Mouse (Mus musculus) kidney, embryonic 14.5 days (tissue): ENCODE data around the gene Phc2. TPM values are rescaled to one million over a fixed set of nuclear protein-coding genes. Genes with fewer than 3 reads are reported as not detected.

Source experiments
- ATAC-seq: fragments of 200-750 bp; cut with Nextera tagmentation; 2 replicates; pipeline ENCODE4 v1.8.0; 2017; ENCODE audit warnings: moderate number of reproducible peaks, mild to moderate bottlenecking, moderate TSS enrichment, moderate library complexity; ENCODE audit not compliant: low FRiP score, low TSS enrichment
- H3K27ac ChIP-seq: fragments of 300-500 bp; sonication (generic); 2 replicates; pipeline ENCODE4 v1.5.1; 2014; ENCODE audit warnings: low read depth, mild to moderate bottlenecking, low read length, moderate library complexity, mixed read lengths
- H3K27me3 ChIP-seq: fragments of 300-500 bp; sonication (generic); 2 replicates; pipeline ENCODE4 v1.6.1; 2014; ENCODE audit warnings: mild to moderate bottlenecking, low read length; ENCODE audit not compliant: control insufficient read depth, insufficient read depth
- H3K36me3 ChIP-seq: fragments of 300-500 bp; sonication (generic); 2 replicates; pipeline ENCODE4 v1.6.1; 2014; ENCODE audit warnings: low read length, mixed read lengths; ENCODE audit not compliant: control insufficient read depth, insufficient read depth
- H3K4me1 ChIP-seq: fragments of 300-500 bp; sonication (generic); 2 replicates; pipeline ENCODE4 v1.6.1; 2014; ENCODE audit warnings: low read length, mixed read lengths; ENCODE audit not compliant: control insufficient read depth, insufficient read depth
- H3K4me2 ChIP-seq: fragments of 300-500 bp; sonication (generic); replicated peaks from 2 replicates; pipeline ENCODE4 v1.6.1; 2014; ENCODE audit warnings: low read depth, mild to moderate bottlenecking, low read length
- H3K4me3 ChIP-seq: fragments of 300-500 bp; sonication (generic); 2 replicates; pipeline ENCODE4 v1.5.1; 2014; ENCODE audit warnings: mild to moderate bottlenecking, low read length
- H3K9ac ChIP-seq: fragments of 300-500 bp; sonication (generic); 2 replicates; pipeline ENCODE4 v1.6.1; 2014; ENCODE audit warnings: low read depth, mild to moderate bottlenecking, low read length, moderate library complexity
- H3K9me3 ChIP-seq: fragments of 300-500 bp; sonication (generic); 2 replicates; pipeline ENCODE4 v1.6.1; 2016; ENCODE audit warnings: low read length; ENCODE audit not compliant: control insufficient read depth
- WGBS: fragments of 180-500 bp; shearing (Covaris S2); extraction: QIAGEN DNeasy Blood & Tissue Kit; methylation state at CpG from one replicate; pipeline ENCODE4 v1.1.7; 2014; 5-methylcytosine and 5-hydroxymethylcytosine counted together
- polyA plus RNA-seq: library from polyadenylated mRNA; unstranded; fragments of >200 nt; fragmentation: Nextera tagmentation; extraction: Ambion mirVana; gene quantifications from 2 replicates; pipeline ENCODE4 v1.2.1, GENCODE M21; 2014

Phc2 gene
- polyA plus RNA-seq, 1 experiment from 2014 or later: 46.6 TPM

- 56% methylated on average over 4 of the region's 4 CpGs for WGBS
- H3K4me3 ChIP-seq: no peak overlapping the region
- ATAC-seq: no peak
- H3K36me3 ChIP-seq: no peaks in the 10 kb centered on the region; the same call in 1 of the 2 replicates
- peaks cover 11% of the 10 kb centered on the region for H3K4me1 ChIP-seq
- no peak overlapping the region for H3K9ac ChIP-seq
- H3K4me2 ChIP-seq: no peak overlapping the region
- no peaks in the 10 kb centered on the region for H3K9me3 ChIP-seq
- no peaks in the 10 kb centered on the region for H3K27me3 ChIP-seq
- no peak overlapping the region for H3K27ac ChIP-seq
Observed at GRCm38 (mm10) chr4:128707384-128707783, 52.9 kb downstream of the Phc2 start.

- 86% methylated on average over 15 of the region's 15 CpGs for WGBS
- H3K27me3 ChIP-seq: no peaks in the 10 kb centered on the region
- H3K27ac ChIP-seq: no peak overlapping the region
- no peaks in the 10 kb centered on the region for H3K9me3 ChIP-seq
- no peak overlapping the region for H3K9ac ChIP-seq
- no peak overlapping the region for H3K4me2 ChIP-seq
- no peaks in the 10 kb centered on the region; the same call in 1 of the 2 replicates for H3K36me3 ChIP-seq
- H3K4me1 ChIP-seq: peaks cover 11% of the 10 kb centered on the region
- no peak for ATAC-seq
- no peak overlapping the region for H3K4me3 ChIP-seq
Observed at GRCm38 (mm10) chr4:128709061-128709780, 54.7 kb downstream of the Phc2 start.

GRCm38 (mm10) chr4:128709781-128710166 lies 55.3 kb downstream of the Phc2 start:
- Histone ChIP-seq H3K27ac (no peak overlapping the region), H3K9ac (no peak overlapping the region), H3K4me3 (no peak overlapping the region), H3K36me3 (no peaks in the 10 kb centered on the region; the same call in 1 of the 2 replicates), H3K4me1 (peaks cover 14% of the 10 kb centered on the region), H3K27me3 (no peaks in the 10 kb centered on the region), H3K4me2 (no peak overlapping the region), H3K9me3 (no peaks in the 10 kb centered on the region)
- 89% methylated on average over 12 of the region's 12 CpGs for WGBS
- ATAC-seq: no peak

GRCm38 (mm10) chr4:128710286-128710685 lies 55.8 kb downstream of the Phc2 start:
- no peak overlapping the region for H3K4me3 ChIP-seq
- no peak overlapping the region for H3K4me2 ChIP-seq
- no peak for ATAC-seq
- no peak overlapping the region for H3K9ac ChIP-seq
- H3K27me3 ChIP-seq: no peaks in the 10 kb centered on the region
- no peaks in the 10 kb centered on the region; the same call in 1 of the 2 replicates for H3K36me3 ChIP-seq
- H3K27ac ChIP-seq: no peak overlapping the region
- H3K4me1 ChIP-seq: peaks cover 19% of the 10 kb centered on the region
- WGBS: 86% methylated on average over 6 of the region's 6 CpGs
- H3K9me3 ChIP-seq: no peaks in the 10 kb centered on the region

GRCm38 (mm10) chr4:128710800-128711199 lies 56.3 kb downstream of the Phc2 start:
- no peaks in the 10 kb centered on the region for H3K9me3 ChIP-seq
- no peak overlapping the region for H3K9ac ChIP-seq
- 68% methylated on average over 9 of the region's 9 CpGs for WGBS
- H3K4me1 ChIP-seq: peaks cover 24% of the 10 kb centered on the region
- H3K36me3 ChIP-seq: no peaks in the 10 kb centered on the region; the same call in 1 of the 2 replicates
- no peak overlapping the region for H3K4me3 ChIP-seq
- H3K4me2 ChIP-seq: no peak overlapping the region
- no peak overlapping the region for H3K27ac ChIP-seq
- 0 out of 2 replicates have a peak, but pooled peaks have one; percentile 0 for ATAC-seq
- no peaks in the 10 kb centered on the region for H3K27me3 ChIP-seq

- H3K9ac ChIP-seq: peak overlapping the region; percentile 25; the same call in 1 of the 2 replicates
- peak; percentile 60 for ATAC-seq
Observed at GRCm38 (mm10) chr4:128711455-128712135, 57.1 kb downstream of the Phc2 start.

GRCm38 (mm10) chr4:128712136-128712655 lies 57.7 kb downstream of the Phc2 start:
- H3K9ac ChIP-seq: peak overlapping the region; percentile 25; the same call in 1 of the 2 replicates
- peak overlapping the region; percentile 44 for H3K4me2 ChIP-seq
- H3K4me1 ChIP-seq: peaks cover 29% of the 10 kb centered on the region
- H3K9me3 ChIP-seq: no peaks in the 10 kb centered on the region
- peak overlapping the region; percentile 23; the same call in 1 of the 2 replicates for H3K4me3 ChIP-seq
- no peaks in the 10 kb centered on the region; the same call in 1 of the 2 replicates for H3K36me3 ChIP-seq
- H3K27me3 ChIP-seq: no peaks in the 10 kb centered on the region
- no peak overlapping the region for H3K27ac ChIP-seq
- ATAC-seq: 0 out of 2 replicates have a peak, but pooled peaks have one; percentile 22
- 60% methylated on average over 13 of the region's 13 CpGs for WGBS

More at GRCm38 (mm10) chr4:128711455-128712135, 57.1 kb downstream of the Phc2 start:
- Histone ChIP-seq H3K27me3 (no peaks in the 10 kb centered on the region), H3K36me3 (no peaks in the 10 kb centered on the region; the same call in 1 of the 2 replicates), H3K27ac (no peak overlapping the region), H3K4me2 (peak overlapping the region; percentile 44), H3K4me3 (peak overlapping the region; percentile 23; the same call in 1 of the 2 replicates), H3K4me1 (peaks cover 28% of the 10 kb centered on the region), H3K9me3 (no peaks in the 10 kb centered on the region)
- 8% methylated on average over 24 of the region's 24 CpGs for WGBS

GRCm38 (mm10) chr4:128712941-128713340 lies 58.4 kb downstream of the Phc2 start:
- Histone ChIP-seq H3K27me3 (no peaks in the 10 kb centered on the region), H3K4me1 (peaks cover 31% of the 10 kb centered on the region), H3K4me2 (no peak overlapping the region), H3K9me3 (no peaks in the 10 kb centered on the region), H3K36me3 (no peaks in the 10 kb centered on the region; the same call in 1 of the 2 replicates), H3K27ac (no peak overlapping the region), H3K4me3 (no peak overlapping the region), H3K9ac (no peak overlapping the region)
- ATAC-seq: no peak
- WGBS: 90% methylated on average over 6 of the region's 6 CpGs
